Mouse (Mus musculus): ENCODE measurements at regions not wholly inside any gene's neighbourhood (a gene's known extent, or its start where the extent isn't known, plus 50 kb on each side); places are given as distances from the start of the nearest gene placed in this dataset.

- TF ChIP-seq CTCF (IDR thresholded peaks at IDR 0.05; ENCODE audit: borderline replicate concordance, insufficient read depth, low read depth, low read length) (no peak), POLR2A (IDR thresholded peaks at IDR 0.05; ENCODE audit: borderline replicate concordance, insufficient read depth, low read length) (no peak)
These were observed 63.3 kb upstream of the Adtrp start for GRCm38 (mm10) chr13:41910736-41911135.

Data from cerebellum, adult 2 months (tissue).